Mouse (Mus musculus) limb, embryonic 12.5 days (tissue): ENCODE data around the gene Lrfn1. TPM values are rescaled to one million over a fixed set of nuclear protein-coding genes. Genes with fewer than 3 reads are reported as not detected.

ENCODE experiments used
- ATAC-seq: fragments of 200-750 bp; cut with Nextera tagmentation; 2 replicates; pipeline ENCODE4 v1.8.0; 2017; ENCODE audit warnings: low read depth, moderate TSS enrichment; ENCODE audit not compliant: insufficient number of reproducible peaks, insufficient read depth, low FRiP score, low TSS enrichment
- H3K27ac ChIP-seq: fragments of 300-500 bp; sonication (generic); 2 replicates; pipeline ENCODE4 v1.5.1; 2016; ENCODE audit warnings: mild to moderate bottlenecking, moderate library complexity
- H3K27me3 ChIP-seq: fragments of 300-500 bp; sonication (generic); 2 replicates; pipeline ENCODE4 v1.6.1; 2016; ENCODE audit warnings: mild to moderate bottlenecking, moderate library complexity
- H3K36me3 ChIP-seq: fragments of 300-500 bp; sonication (generic); 2 replicates; pipeline ENCODE4 v1.6.1; 2016; ENCODE audit warnings: mild to moderate bottlenecking, moderate library complexity
- H3K4me1 ChIP-seq: fragments of 300-500 bp; sonication (generic); replicated peaks from 2 replicates; pipeline ENCODE4 v1.6.1; 2016
- H3K4me2 ChIP-seq: fragments of 300-500 bp; sonication (generic); 2 replicates; pipeline ENCODE4 v1.6.1; 2016; ENCODE audit warnings: mild to moderate bottlenecking, moderate library complexity
- H3K4me3 ChIP-seq: fragments of 300-500 bp; sonication (generic); replicated peaks from 2 replicates; pipeline ENCODE4 v1.5.1; 2016; ENCODE audit warnings: mild to moderate bottlenecking
- H3K9ac ChIP-seq: fragments of 300-500 bp; sonication (generic); replicated peaks from 2 replicates; pipeline ENCODE4 v1.6.1; 2016; ENCODE audit warnings: mild to moderate bottlenecking, moderate library complexity
- H3K9me3 ChIP-seq: fragments of 300-500 bp; sonication (generic); 2 replicates; pipeline ENCODE4 v1.6.1; 2016; ENCODE audit warnings: mild to moderate bottlenecking, moderate library complexity
- WGBS: fragments of 180-500 bp; shearing (Covaris S2); methylation state at CpG from one replicate; pipeline ENCODE4 v1.1.7; 2016; 5-methylcytosine and 5-hydroxymethylcytosine counted together
- polyA plus RNA-seq: library from polyadenylated mRNA; unstranded; fragments of >200 nt; fragmentation: Nextera tagmentation; extraction: Ambion mirVana; gene quantifications from 2 replicates; pipeline ENCODE4 v1.2.1, GENCODE M21; 2016

Lrfn1 gene
- polyA plus RNA-seq, 1 experiment from 2014 or later = 7.5 TPM

DNA sequence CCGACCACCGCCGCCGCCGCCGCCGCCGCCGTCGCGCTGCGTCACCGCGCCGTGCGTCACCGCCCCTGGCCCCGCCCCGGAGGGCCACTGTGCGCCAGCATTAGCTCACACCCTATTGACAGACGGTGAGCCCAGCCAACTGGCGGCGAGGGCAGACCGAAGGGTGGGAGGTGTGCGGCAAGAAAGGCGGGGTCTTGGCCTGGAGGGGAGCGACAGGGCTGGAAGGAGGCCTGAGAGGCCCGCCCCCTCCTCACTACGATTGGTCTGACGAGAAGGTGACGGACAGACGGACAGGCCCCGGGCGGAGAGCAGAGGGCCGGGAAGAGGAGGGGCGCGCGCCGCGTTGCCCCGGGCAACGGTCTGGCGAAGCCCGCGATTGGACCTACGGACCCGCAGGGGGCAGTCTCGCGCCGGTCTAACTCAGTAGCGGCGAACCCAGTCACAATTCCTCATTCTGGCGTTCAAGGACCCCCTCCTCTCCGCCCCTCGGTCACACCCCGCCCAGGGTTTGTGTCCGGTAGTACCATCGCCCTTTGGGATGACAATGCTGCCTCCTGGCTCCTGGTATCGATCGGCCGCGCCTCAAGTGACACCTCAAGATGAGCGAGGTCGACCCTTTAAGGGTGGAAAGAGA is 15.4 kb upstream of the Lrfn1 start:
- peak overlapping the region; percentile 82 for H3K4me3 ChIP-seq
- no peaks in the 10 kb centered on the region; the same call in 1 of the 2 replicates for H3K27me3 ChIP-seq
- under 1% methylated on average over 45 of the region's 64 CpGs for WGBS
- H3K9ac ChIP-seq = peak overlapping the region; percentile 85
- ATAC-seq = peak; percentile 100
- H3K4me2 ChIP-seq = peak overlapping the region; percentile 66
- H3K9me3 ChIP-seq = no peaks in the 10 kb centered on the region
- H3K4me1 ChIP-seq = peaks cover 35% of the 10 kb centered on the region
- H3K27ac ChIP-seq = peak overlapping the region; percentile 47; the same call in 1 of the 2 replicates
- peaks cover 20% of the 10 kb centered on the region for H3K36me3 ChIP-seq

DNA sequence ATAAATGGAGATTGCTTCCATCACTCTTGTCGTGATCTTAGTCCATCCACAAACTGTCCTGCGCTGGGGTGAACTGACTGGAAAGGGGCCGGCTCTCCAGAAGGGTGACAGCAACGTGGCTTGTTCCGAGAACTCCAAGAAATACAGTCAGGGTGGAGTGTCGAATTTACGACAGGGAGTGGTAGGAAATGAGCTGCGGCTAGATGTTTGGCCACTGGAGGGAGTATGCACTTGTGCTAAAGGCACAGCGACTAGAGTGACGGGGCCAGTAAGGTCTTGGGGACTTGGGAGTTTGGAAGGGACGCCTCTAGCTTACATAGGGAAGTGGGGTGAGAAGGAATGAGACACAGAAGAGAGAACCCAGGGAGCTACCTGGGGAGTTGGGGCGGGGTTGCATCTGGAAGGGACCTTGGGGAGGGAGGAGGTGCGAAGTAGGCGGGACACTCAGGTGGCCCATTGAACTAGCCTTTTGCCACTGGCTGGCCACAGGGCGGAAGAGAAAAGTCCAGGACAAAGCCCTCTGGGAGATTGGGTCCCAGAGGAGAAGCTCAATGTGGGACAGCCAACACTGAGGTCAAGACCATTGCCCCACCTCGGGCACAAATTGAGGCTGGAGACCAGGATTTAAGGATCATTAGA is 14.7 kb upstream of the Lrfn1 start, which contains the start of gene Gmfg:
Gene Gmfg, plus strand, starts transcription at position 516 of the 639 bp plus-strand sequence.
- peak; percentile 16 for ATAC-seq
- Histone ChIP-seq H3K36me3 (peaks cover 13% of the 10 kb centered on the region), H3K9me3 (no peaks in the 10 kb centered on the region), H3K4me1 (peaks cover 32% of the 10 kb centered on the region), H3K9ac (peak within 1 kb of the TSS; percentile 47; the same call in 1 of the 2 replicates), H3K4me3 (peak within 1 kb of the TSS; percentile 82), H3K27me3 (no peaks in the 10 kb centered on the region; the same call in 1 of the 2 replicates), H3K27ac (peak within 1 kb of the TSS; percentile 47; the same call in 1 of the 2 replicates), H3K4me2 (peak within 1 kb of the TSS; percentile 66)
- 4% methylated on average over 16 of the region's 16 CpGs for WGBS

DNA sequence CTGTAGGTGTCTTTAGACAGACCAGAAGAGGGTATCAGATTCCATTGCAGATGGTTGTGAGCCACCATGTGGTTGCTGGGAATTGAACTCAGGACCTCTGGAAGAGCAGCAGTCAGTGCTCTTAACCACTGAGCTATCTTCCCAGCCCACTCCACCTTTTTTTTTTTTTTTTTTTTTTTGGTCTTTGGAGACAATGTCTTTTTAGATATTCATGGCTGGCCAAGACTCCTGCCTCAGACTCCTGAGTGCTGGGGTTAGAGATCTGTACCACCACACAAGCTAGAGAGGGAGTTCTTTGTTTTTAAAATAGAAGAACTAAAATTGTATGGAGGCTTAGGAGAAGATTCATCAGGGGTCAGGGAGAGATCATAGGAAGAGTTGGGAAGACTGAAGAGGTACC is 13.8 kb upstream of the Lrfn1 start:
- no peak overlapping the region for H3K27ac ChIP-seq
- H3K9me3 ChIP-seq = no peaks in the 10 kb centered on the region
- no peak for ATAC-seq
- no peaks in the 10 kb centered on the region; the same call in 1 of the 2 replicates for H3K27me3 ChIP-seq
- no peak overlapping the region for H3K9ac ChIP-seq
- no peak overlapping the region for H3K4me2 ChIP-seq
- peaks cover 33% of the 10 kb centered on the region for H3K4me1 ChIP-seq
- H3K4me3 ChIP-seq = no peak overlapping the region
- peaks cover 6% of the 10 kb centered on the region for H3K36me3 ChIP-seq

DNA sequence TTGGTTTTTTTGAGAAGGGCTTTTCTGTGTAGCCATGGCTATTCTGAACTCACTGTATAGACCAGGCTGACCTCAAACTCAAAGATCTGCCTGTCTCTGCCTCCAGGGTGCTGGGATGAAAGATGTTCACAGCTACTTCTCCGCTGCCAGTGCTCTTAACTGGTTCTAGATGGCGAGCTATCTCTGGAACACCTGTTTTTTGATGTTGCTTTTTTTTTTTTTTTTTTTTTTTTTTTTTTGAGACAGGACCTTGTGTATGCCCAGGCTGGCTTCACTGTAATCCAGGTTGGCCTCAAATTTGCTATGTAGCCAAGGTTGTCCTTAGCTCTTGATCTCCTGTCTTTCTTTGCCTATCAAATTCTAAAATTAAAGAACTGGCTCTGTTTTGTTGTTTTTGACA is 13.0 kb upstream of the Lrfn1 start:
- no peaks in the 10 kb centered on the region for H3K36me3 ChIP-seq
- WGBS = 91% methylated on average over 2 of the region's 2 CpGs
- no peak overlapping the region for H3K4me2 ChIP-seq

DNA sequence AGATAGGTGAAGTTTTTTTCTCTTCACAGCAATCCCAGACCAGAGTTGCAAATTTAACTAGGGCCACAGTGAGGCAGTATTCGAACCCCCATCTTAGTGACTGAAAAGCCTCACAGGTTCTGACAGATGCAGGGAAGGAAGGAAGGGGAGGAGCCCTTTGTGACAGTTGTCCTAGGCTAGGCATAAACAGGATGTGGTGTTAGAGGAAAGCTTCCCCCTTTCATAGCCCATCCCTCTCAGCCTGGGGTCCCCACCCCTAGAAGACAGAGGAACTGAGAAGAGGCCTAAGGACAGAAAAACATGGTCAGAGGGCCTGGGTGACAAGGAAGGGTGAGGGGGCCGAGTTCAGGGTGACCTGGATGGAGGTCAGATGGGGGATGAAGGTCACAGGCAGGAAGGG is 11.0 kb upstream of the Lrfn1 start:
- 65% methylated on average over 2 of the region's 2 CpGs for WGBS
- Histone ChIP-seq H3K27ac (no peak overlapping the region), H3K4me3 (no peak overlapping the region), H3K9me3 (no peaks in the 10 kb centered on the region), H3K27me3 (peaks cover 2% of the 10 kb centered on the region), H3K36me3 (no peaks in the 10 kb centered on the region), H3K4me2 (no peak overlapping the region), H3K4me1 (peaks cover 7% of the 10 kb centered on the region), H3K9ac (0 out of 2 replicates have a peak overlapping the region, but pooled peaks have one; percentile 8)
- ATAC-seq = no peak

More for the DNA sequence above, 13.0 kb upstream of the Lrfn1 start:
- H3K27ac ChIP-seq = no peak overlapping the region
- peaks cover 26% of the 10 kb centered on the region for H3K4me1 ChIP-seq
- H3K9ac ChIP-seq = no peak overlapping the region
- no peak overlapping the region for H3K4me3 ChIP-seq
- no peak for ATAC-seq
- no peaks in the 10 kb centered on the region; the same call in 1 of the 2 replicates for H3K27me3 ChIP-seq
- no peaks in the 10 kb centered on the region for H3K9me3 ChIP-seq

DNA sequence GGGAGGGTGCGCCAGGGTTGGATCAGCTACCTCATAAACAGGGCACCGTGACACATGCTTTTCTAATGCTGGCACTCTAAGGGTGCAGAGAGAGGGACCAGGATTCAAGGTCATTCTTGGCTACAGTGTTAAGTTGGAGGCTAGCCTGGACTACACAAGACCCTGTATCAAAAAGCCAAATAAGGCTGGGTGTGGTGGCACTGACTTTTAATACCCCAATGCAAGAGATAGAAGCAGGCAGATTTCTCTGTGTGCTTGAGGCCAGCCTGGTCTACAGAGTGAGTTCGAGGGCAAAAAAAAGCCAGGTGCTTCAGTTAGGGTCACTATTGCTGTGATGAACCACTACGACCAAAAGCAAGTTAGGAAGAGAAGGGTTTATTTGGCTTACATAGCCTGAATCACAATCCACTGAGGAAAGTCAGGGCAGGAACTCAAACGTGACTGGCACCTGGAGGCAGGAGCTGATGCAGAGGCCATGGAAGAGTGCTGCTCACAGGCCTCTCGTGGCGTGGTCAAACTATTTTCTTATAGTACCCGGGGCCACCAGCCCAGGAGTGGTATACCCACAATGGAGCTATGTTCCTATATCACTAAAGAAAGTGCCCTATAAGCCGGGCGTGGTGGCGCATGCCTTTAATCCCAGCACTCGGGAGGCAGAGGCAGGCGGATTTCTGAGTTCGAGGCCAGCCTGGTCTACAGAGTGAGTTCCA is 9.8 kb upstream of the Lrfn1 start:
- H3K4me3 ChIP-seq = no peak overlapping the region
- H3K4me1 ChIP-seq = peaks cover 9% of the 10 kb centered on the region
- H3K9me3 ChIP-seq = no peaks in the 10 kb centered on the region
- no peak for ATAC-seq
- H3K4me2 ChIP-seq = no peak overlapping the region
- peaks cover 6% of the 10 kb centered on the region for H3K27me3 ChIP-seq
- no peaks in the 10 kb centered on the region for H3K36me3 ChIP-seq
- no peak overlapping the region for H3K9ac ChIP-seq
- no peak overlapping the region for H3K27ac ChIP-seq
- WGBS = 87% methylated on average over 14 of the region's 14 CpGs

DNA sequence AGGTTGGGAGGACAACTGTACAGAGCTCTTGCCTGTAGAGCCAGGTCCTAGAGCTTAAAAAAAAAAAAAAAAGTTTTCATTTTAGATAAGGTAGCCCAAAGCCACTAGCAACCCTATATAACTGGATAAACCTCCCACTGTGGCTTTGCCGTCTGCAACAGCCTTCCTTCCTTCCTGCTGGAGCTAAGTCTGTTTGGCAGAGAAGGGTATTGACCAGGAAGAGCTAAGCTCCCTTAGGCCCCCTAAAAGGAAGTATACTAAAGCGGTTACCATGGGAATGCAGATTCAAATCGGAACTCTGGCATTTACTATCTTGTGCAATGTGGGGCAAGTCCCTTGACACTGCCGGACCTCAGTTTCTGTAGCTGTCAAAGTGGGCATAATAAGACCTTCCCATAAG is 9.1 kb upstream of the Lrfn1 start:
- 54% methylated on average over 4 of the region's 4 CpGs for WGBS
- ATAC-seq = no peak
- Histone ChIP-seq H3K9ac (no peak overlapping the region), H3K4me3 (no peak overlapping the region), H3K27me3 (peaks cover 6% of the 10 kb centered on the region), H3K4me2 (no peak overlapping the region), H3K36me3 (no peaks in the 10 kb centered on the region), H3K9me3 (no peaks in the 10 kb centered on the region), H3K4me1 (peaks cover 12% of the 10 kb centered on the region), H3K27ac (no peak overlapping the region)

DNA sequence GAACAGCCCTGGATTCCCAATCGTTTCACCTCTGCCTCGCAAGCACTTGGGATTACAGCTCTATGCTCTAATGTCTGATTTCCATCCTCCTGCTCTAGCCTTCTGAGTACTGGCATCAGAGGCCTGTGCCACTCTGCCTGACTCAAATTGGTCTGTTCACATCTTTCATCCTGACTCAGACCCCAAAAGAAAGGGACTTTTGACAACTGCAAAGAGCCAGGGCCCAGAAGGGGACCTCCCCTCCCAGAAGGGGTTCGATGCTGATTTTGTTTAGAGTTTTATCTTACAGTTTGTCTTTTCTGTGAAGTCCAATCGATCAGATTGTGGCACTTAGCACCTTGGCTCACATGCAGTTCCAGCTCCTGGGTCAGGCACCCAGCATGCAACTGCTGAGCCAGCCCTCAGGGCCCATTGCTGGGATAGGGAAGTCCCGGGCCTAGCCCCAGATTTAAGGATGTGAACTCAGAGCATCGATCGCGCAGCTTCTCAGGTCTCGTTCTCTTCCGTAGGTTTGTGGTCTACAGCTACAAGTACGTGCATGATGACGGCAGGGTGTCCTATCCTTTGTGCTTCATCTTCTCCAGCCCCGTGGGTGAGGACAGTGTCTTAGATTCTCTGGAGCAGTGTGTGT is 7.3 kb upstream of the Lrfn1 start:
- H3K4me1 ChIP-seq = peaks cover 13% of the 10 kb centered on the region
- no peak for ATAC-seq
- WGBS = 87% methylated on average over 13 of the region's 13 CpGs
- no peak overlapping the region for H3K4me3 ChIP-seq
- H3K4me2 ChIP-seq = no peak overlapping the region
- no peaks in the 10 kb centered on the region for H3K9me3 ChIP-seq
- H3K27me3 ChIP-seq = peaks cover 6% of the 10 kb centered on the region
- no peak overlapping the region for H3K27ac ChIP-seq
- H3K9ac ChIP-seq = no peak overlapping the region
- no peaks in the 10 kb centered on the region for H3K36me3 ChIP-seq

DNA sequence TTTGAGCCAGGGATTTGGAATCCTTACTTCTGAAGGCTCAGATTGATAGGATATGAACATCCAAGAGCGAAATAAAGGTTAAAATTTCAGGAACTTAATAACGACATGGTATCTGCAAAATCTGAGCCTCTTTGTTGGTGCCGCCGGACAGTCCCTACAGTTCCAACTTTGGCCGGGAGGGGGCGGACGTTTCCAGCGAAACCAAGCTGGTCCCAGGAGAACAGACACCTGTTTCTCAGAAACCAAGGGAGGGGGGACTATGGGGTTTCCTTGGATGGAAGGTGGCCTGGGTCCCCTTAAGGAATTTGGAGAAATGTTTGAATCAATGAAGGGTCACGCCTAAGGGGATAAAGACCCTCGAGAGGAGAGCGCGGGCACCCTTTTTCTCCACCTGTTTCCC is 5.3 kb upstream of the Lrfn1 start:
- no peak overlapping the region for H3K4me2 ChIP-seq
- H3K9me3 ChIP-seq = no peaks in the 10 kb centered on the region
- H3K9ac ChIP-seq = no peak overlapping the region
- H3K27ac ChIP-seq = no peak overlapping the region
- 7% methylated on average over 12 of the region's 12 CpGs for WGBS
- no peaks in the 10 kb centered on the region for H3K36me3 ChIP-seq
- H3K4me1 ChIP-seq = peaks cover 13% of the 10 kb centered on the region
- ATAC-seq = no peak
- peaks cover 6% of the 10 kb centered on the region for H3K27me3 ChIP-seq
- no peak overlapping the region for H3K4me3 ChIP-seq

DNA sequence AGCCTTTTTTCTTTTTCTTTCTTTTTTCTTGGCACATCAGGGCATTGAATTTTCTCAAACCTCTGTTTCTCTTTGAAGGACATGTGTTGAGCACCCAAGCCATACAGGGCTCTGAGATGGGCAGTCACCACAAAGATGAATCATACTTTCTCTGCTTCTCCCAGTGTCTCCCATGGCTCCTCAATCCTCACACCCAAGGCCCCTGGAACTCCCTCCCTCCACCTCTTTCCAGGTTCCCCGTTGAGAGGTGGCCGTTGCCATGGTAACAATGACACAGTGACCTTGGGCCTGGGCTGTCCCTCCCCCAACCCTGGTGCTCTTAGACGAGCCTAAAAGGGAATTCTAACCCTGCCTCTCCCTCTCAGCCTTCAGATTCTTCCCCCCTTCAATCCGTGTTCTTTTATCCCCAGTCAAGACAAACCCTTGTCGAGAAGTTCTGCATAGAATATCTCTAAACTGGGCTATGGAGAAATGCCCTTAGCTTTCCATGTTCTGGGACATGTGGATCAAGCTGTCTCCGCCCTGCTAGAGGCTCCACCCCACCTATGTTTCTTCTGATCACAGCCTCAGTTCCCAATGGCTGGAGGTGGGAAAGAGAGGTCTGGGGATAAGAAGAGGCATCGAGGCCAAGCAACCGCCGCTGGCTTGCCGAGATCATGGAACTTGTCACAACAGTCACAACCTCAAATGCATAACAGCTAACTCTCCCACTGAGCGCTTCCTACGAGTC is 4.5 kb upstream of the Lrfn1 start:
- Histone ChIP-seq H3K9me3 (no peaks in the 10 kb centered on the region), H3K27me3 (peaks cover 6% of the 10 kb centered on the region), H3K36me3 (no peaks in the 10 kb centered on the region), H3K9ac (no peak overlapping the region), H3K4me1 (peaks cover 13% of the 10 kb centered on the region), H3K27ac (no peak overlapping the region), H3K4me3 (no peak overlapping the region), H3K4me2 (no peak overlapping the region)
- WGBS = 15% methylated on average over 12 of the region's 12 CpGs
- no peak for ATAC-seq
